Mouse (Mus musculus): ENCODE data around the gene Osbpl2. TPM values are rescaled to one million over a fixed set of nuclear protein-coding genes. Genes with fewer than 3 reads are reported as not detected.
A peak's percentile ranks its signal among the peaks of the same experiment; 100 is the strongest.

Gene Osbpl2
- total and polyA plus RNA-seq, 3 experiments = 11.4 to 15.6 (median 12.8) TPM

DNA sequence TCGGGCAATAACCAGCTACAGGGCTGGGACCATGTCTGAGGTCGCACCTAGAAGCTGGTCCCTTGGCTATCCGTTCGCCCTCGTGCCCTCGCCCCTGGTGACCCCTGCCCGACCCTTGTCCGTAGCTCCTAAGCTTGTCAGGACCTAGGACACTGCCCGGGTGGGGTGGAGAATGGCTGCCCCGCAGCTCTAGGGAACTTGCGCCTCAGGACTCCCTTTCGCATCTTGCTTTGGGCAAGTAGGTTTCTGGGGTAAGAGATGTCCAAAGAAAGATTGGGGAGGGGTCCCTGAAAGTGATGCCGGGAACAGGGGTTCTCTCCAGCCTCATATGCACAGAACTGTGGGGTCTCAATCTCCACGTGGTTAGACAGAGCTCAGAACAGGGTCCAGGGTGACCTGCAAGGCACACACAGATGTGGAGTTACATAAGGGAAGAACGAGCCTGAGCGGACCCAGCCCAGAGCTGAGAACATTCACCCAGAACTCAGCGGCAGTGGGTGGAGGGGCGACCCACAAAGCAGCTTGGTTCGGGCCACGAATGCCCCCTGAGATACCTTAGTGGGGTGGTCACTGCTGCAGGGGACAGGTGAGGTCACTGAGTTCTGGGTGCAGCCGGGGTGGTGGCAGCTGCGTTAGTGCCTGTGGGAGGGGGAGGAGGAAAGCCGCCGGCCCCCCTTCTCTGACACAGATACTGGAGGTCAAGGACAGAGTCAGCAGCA, 14.3 kb upstream of the Osbpl2 start:
- dilution Hi-C loops (cut with MboI; ENCODE audit: extremely low pct_ligation_motif_present, extremely low pct_unique_long_range_greater_than_20kb, low sequenced_read_pairs) = no loop called here
- Histone ChIP-seq H3K36me3 (replicated peaks in 1 of 2; ENCODE audit: control insufficient read depth in 1 of 2, insufficient read depth in 1 of 2, low read length in 1 of 2) (no peaks in the 10 kb centered on the region), H3K27me3 (replicated peaks) (peaks cover 78% of the 10 kb centered on the region), H3K4me2 (ENCODE audit: insufficient read depth, low read depth, poor library complexity, severe bottlenecking) (peak overlapping the region; percentile 65), H3K27ac (ENCODE audit: insufficient read depth, low read depth) (no peak overlapping the region), H3K4me1 (ENCODE audit: control insufficient read depth in 1 of 2, insufficient read depth in 2 of 2) (peaks cover 8 to 12% of the 10 kb centered on the region in 2 experiments), H3K79me2 (replicated peaks; ENCODE audit: control insufficient read depth, extremely low read depth, insufficient read depth, poor library complexity, severe bottlenecking) (no peaks in the 10 kb centered on the region), H3K4me3 (replicated peaks in 1 of 3; ENCODE audit: low read depth in 2 of 3, low read length in 2 of 3, poor library complexity in 1 of 3) (no peak overlapping the region), H3K9me3 (replicated peaks; ENCODE audit: low read length) (peaks cover 7% of the 10 kb centered on the region), H3K9ac (ENCODE audit: insufficient read depth, low read depth) (no peak overlapping the region)
- DNase-seq (ENCODE audit: extremely low read depth) = no peak
- TF ChIP-seq CTCF (conservative IDR thresholded peaks at IDR 0.05 in 1 of 2, IDR thresholded peaks at IDR 0.05 in 1 of 2; ENCODE audit: low read depth in 2 of 2, low read length in 2 of 2) = no peak
- no peak for TF ChIP-seq POLR2AphosphoS2 (IDR thresholded peaks at IDR 0.05; ENCODE audit: low read depth, low read length)
- no peak for TF ChIP-seq ELF1 (IDR thresholded peaks at IDR 0.05; ENCODE audit: low read depth, low read length)
- in situ Hi-C loops (cut with MboI; ENCODE audit: low pct_ligation_motif_present, low pct_unique_long_range_greater_than_20kb, low sequenced_read_pairs) = no loop called here

DNA sequence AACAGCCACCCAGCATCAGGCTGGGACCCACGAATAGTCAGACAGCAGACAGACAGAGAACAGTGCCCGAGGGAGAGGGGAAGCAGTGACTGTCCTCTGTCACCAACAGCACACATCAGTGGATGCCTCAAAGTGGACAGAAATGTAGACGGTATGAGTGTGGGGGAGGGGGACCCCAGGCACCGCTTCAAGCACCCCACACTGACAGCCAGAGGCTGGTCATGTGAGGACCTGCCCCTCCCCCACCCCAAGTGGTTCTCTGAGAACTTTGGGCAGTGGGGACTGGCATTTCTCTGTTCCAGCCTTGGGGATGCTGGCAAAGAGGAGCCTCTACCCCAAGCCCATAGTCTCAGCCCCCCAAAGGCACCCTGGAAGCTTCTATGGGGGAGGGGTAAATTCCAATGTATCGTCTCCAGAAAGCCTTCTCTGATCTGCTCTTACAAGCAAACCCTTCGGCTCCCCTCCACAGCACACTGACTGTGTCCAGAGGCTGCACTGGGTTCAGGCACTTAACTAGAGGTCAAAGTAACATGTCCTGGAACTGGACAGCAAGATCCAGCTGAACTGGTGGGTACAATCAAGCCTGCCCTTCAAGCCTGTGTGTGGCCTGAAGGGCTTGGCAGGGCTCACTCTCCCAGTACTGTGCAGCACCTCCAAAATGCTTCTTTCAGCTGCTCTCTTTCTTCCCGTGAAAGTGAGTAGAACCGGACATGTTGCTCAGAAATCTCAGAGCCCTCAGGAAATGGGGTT, 13.5 kb upstream of the Osbpl2 start:
- dilution Hi-C loops (cut with MboI; ENCODE audit: extremely low pct_ligation_motif_present, extremely low pct_unique_long_range_greater_than_20kb, low sequenced_read_pairs) = no loop called here
- H3K4me1 ChIP-seq (ENCODE audit: control insufficient read depth in 1 of 2, insufficient read depth in 2 of 2) = peaks cover 5 to 10% of the 10 kb centered on the region in 2 experiments; a peak in 3 of 4 replicates
- no peak for TF ChIP-seq ELF1 (IDR thresholded peaks at IDR 0.05; ENCODE audit: low read depth, low read length)
- peak; percentile 29; the same call in 1 of the 2 replicates for TF ChIP-seq CHD2 (IDR thresholded peaks at IDR 0.05; ENCODE audit: low read length)

DNA sequence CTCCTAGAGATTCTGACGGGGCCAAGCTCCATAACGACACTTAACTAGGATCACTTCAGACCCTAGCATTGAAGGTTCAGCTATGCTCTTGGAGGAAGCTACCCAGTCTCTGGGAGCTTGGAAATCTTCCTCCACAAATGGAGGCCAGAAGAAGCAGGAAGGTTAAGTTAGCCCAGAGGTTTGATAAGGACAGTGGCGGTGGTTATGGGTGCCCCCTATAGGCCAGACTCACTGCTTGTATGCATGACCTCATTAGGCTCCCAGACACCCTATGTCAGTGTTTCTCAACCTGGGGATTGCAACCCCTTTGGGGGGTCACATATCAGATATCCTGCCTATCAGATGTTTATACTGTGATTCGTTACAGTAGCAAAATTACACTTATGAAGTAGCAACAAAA, 12.0 kb upstream of the Osbpl2 start:
- H3K4me2 ChIP-seq (ENCODE audit: insufficient read depth, low read depth, poor library complexity, severe bottlenecking) = no peak overlapping the region
- dilution Hi-C loops (cut with MboI; ENCODE audit: extremely low pct_ligation_motif_present, extremely low pct_unique_long_range_greater_than_20kb, low sequenced_read_pairs) (no loop called here), in situ Hi-C loops (cut with MboI; ENCODE audit: low pct_ligation_motif_present, low pct_unique_long_range_greater_than_20kb, low sequenced_read_pairs) (no loop called here)
- no peak overlapping the region for H3K27ac ChIP-seq (ENCODE audit: insufficient read depth, low read depth)
- peaks cover 79% of the 10 kb centered on the region for H3K27me3 ChIP-seq (replicated peaks)
- H3K4me3 ChIP-seq (replicated peaks in 1 of 3; ENCODE audit: low read depth in 2 of 3, low read length in 2 of 3, poor library complexity in 1 of 3) = no peak overlapping the region
- no peak for TF ChIP-seq E2F4 (IDR thresholded peaks at IDR 0.05; ENCODE audit: insufficient replicate concordance, low read depth, low read length)
- no peak for TF ChIP-seq MXI1 (IDR thresholded peaks at IDR 0.05; ENCODE audit: low read depth, low read length)
- TF ChIP-seq NELFE (IDR thresholded peaks at IDR 0.05; ENCODE audit: low read depth, low read length) = no peak
- TF ChIP-seq RCOR1 (conservative IDR thresholded peaks at IDR 0.05; ENCODE audit: low read depth, low read length) = no peak
- no peak for TF ChIP-seq ZC3H11A (IDR thresholded peaks at IDR 0.05; ENCODE audit: low read depth, low read length)
- no peak for TF ChIP-seq ELF1 (IDR thresholded peaks at IDR 0.05; ENCODE audit: low read depth, low read length)
- TF ChIP-seq MYC (IDR thresholded peaks at IDR 0.05; ENCODE audit: low read depth, low read length) = no peak
- TF ChIP-seq ETS1 (conservative IDR thresholded peaks at IDR 0.05; ENCODE audit: low read depth, low read length) = no peak
- TF ChIP-seq ZMIZ1 (IDR thresholded peaks at IDR 0.05; ENCODE audit: low read depth, low read length) = no peak
- no peak for TF ChIP-seq POLR2AphosphoS2 (IDR thresholded peaks at IDR 0.05; ENCODE audit: low read depth, low read length)
- no peak for TF ChIP-seq EP300 (IDR thresholded peaks at IDR 0.05; ENCODE audit: low read length)
- no peak for TF ChIP-seq ZNF384 (IDR thresholded peaks at IDR 0.05; ENCODE audit: low read depth, low read length)
- TF ChIP-seq TCF12 (IDR thresholded peaks at IDR 0.05; ENCODE audit: low read depth, low read length) = no peak
- TF ChIP-seq CTCF (conservative IDR thresholded peaks at IDR 0.05 in 1 of 2, IDR thresholded peaks at IDR 0.05 in 1 of 2; ENCODE audit: low read depth in 2 of 2, low read length in 2 of 2) = peak in 1 of 2 experiments; percentile 59; a peak in 2 of 4 replicates
- TF ChIP-seq ZKSCAN1 (IDR thresholded peaks at IDR 0.05; ENCODE audit: borderline replicate concordance, low read depth, low read length) = no peak
- TF ChIP-seq MAX (IDR thresholded peaks at IDR 0.05; ENCODE audit: low read length) = no peak
- peak; percentile 8; the same call in 1 of the 2 replicates for TF ChIP-seq SMC3 (IDR thresholded peaks at IDR 0.05; ENCODE audit: low read depth, low read length)
- TF ChIP-seq IRF4 (IDR thresholded peaks at IDR 0.05; ENCODE audit: low read depth, low read length) = no peak
- TF ChIP-seq RAD21 (IDR thresholded peaks at IDR 0.05; ENCODE audit: low read depth, low read length) = peak; percentile 43
- H3K4me1 ChIP-seq (ENCODE audit: control insufficient read depth in 1 of 2, insufficient read depth in 2 of 2) = peaks cover 8 to 20% of the 10 kb centered on the region in 2 experiments
- H3K9ac ChIP-seq (ENCODE audit: insufficient read depth, low read depth) = no peak overlapping the region
- peaks cover 7% of the 10 kb centered on the region for H3K9me3 ChIP-seq (replicated peaks; ENCODE audit: low read length)
- H3K36me3 ChIP-seq (replicated peaks in 1 of 2; ENCODE audit: control insufficient read depth in 1 of 2, insufficient read depth in 1 of 2, low read length in 1 of 2) = no peaks in the 10 kb centered on the region
- no peaks in the 10 kb centered on the region for H3K79me2 ChIP-seq (replicated peaks; ENCODE audit: control insufficient read depth, extremely low read depth, insufficient read depth, poor library complexity, severe bottlenecking)
- no peak for DNase-seq (ENCODE audit: extremely low read depth)

More for the DNA sequence above, 13.5 kb upstream of the Osbpl2 start:
- Histone ChIP-seq H3K36me3 (replicated peaks in 1 of 2; ENCODE audit: control insufficient read depth in 1 of 2, insufficient read depth in 1 of 2, low read length in 1 of 2) (no peaks in the 10 kb centered on the region), H3K9ac (ENCODE audit: insufficient read depth, low read depth) (no peak overlapping the region), H3K27ac (ENCODE audit: insufficient read depth, low read depth) (no peak overlapping the region), H3K9me3 (replicated peaks; ENCODE audit: low read length) (peaks cover 7% of the 10 kb centered on the region), H3K4me3 (replicated peaks in 1 of 3; ENCODE audit: low read depth in 2 of 3, low read length in 2 of 3, poor library complexity in 1 of 3) (no peak overlapping the region), H3K4me2 (ENCODE audit: insufficient read depth, low read depth, poor library complexity, severe bottlenecking) (no peak overlapping the region), H3K27me3 (replicated peaks) (peaks cover 78% of the 10 kb centered on the region), H3K79me2 (replicated peaks; ENCODE audit: control insufficient read depth, extremely low read depth, insufficient read depth, poor library complexity, severe bottlenecking) (no peaks in the 10 kb centered on the region)
- in situ Hi-C loops (cut with MboI; ENCODE audit: low pct_ligation_motif_present, low pct_unique_long_range_greater_than_20kb, low sequenced_read_pairs) = no loop called here
- no peak for DNase-seq (ENCODE audit: extremely low read depth)

All from CH12.LX (cell line).